Mouse (Mus musculus): Measurements from ENCODE around the gene Smad9.

GRCm38 (mm10) chr3:54807061-54807661 is 51.8 kb downstream of the Smad9 start:
- no peak for TF ChIP-seq CTCF (IDR thresholded peaks at IDR 0.05; ENCODE audit: low read depth, low read length)
- no peak for TF ChIP-seq POLR2AphosphoS5 (IDR thresholded peaks at IDR 0.05; ENCODE audit: insufficient replicate concordance, low read depth, low read length)
- TF ChIP-seq TAL1 (conservative IDR thresholded peaks at IDR 0.05; ENCODE audit: low read depth, low read length), result no peak
- TF ChIP-seq GATA1 (IDR thresholded peaks at IDR 0.05; ENCODE audit: borderline replicate concordance, low read length), result no peak
